In genomic region chr8:61539828-61540500, GRCm38 (mm10) we compare ENCODE assay signal across 8 mouse cellular contexts. TPM values are rescaled to one million over a fixed set of nuclear protein-coding genes. Genes with fewer than 3 reads are reported as not detected.
DNase-seq lines count a peak whose midpoint lies in the region; ATAC-seq lines count a peak whose summit lies in the region.

No protein-coding gene starts in this region.

- no peaks in the 10 kb centered on the region for H3K36me3 ChIP-seq in hindbrain, embryonic 15.5 days

- H3K4me2 ChIP-seq in hindbrain, embryonic 15.5 days = no peak overlapping the region

- no peak overlapping the region for H3K4me3 ChIP-seq in hindbrain, embryonic 15.5 days

- no peaks in the 10 kb centered on the region for H3K9me3 ChIP-seq in hindbrain, embryonic 15.5 days

- peak; percentile 96 for DNase-seq in NIH3T3 (ENCODE audit: low read depth)
- DNase-seq in cerebellum, adult 8-10 months = peak; percentile 52
- peak; percentile 90 for DNase-seq in forelimb bud, embryonic 11.5 days (ENCODE audit: low read depth, low spot score)
- DNase-seq in layer of hippocampus, postnatal 25 days (ENCODE audit: extremely low spot score in 1 of 2, low spot score in 1 of 2) = peak; percentile 86 to 97
- DNase-seq in lung, postnatal 4 days = peak; percentile 81 to 87
- peak; percentile 83 for DNase-seq in right cerebral cortex, adult 18-20 months
- peak; percentile 51 for DNase-seq in urinary bladder, postnatal 10 days (ENCODE audit: low spot score)

- H3K9ac ChIP-seq in hindbrain, embryonic 15.5 days = no peak overlapping the region

- no peaks in the 10 kb centered on the region for H3K27me3 ChIP-seq in hindbrain, embryonic 15.5 days

- ATAC-seq in hindbrain, embryonic 15.5 days (ENCODE audit: low FRiP score, low read depth) = peak; percentile 40; the same call in 1 of the 2 replicates

- H3K27ac ChIP-seq in hindbrain, embryonic 15.5 days (replicated peaks) = no peak overlapping the region

- no peaks in the 10 kb centered on the region for H3K4me1 ChIP-seq in hindbrain, embryonic 15.5 days (replicated peaks)

- 50% methylated on average over 7 of the region's 7 CpGs for WGBS in hindbrain, embryonic 15.5 days

RNA-seq across cellular contexts. Expression of gene Cbr4, which starts 52.4 kb away (rescaled TPM):
- polyA plus RNA-seq in hindbrain, embryonic 15.5 days (2015; fragmentation: Nextera tagmentation; extraction: Ambion mirVana) = 17.9 and 19.3 TPM in 2 replicates
- total RNA-seq in layer of hippocampus, postnatal 25 days (2021) = 10 to 100 TPM; 22.2 to 24.3 TPM
